Mouse (Mus musculus) myocyte (in vitro differentiated cells): ENCODE results near the gene Hsd17b11.

Source experiments
- CEBPB ChIP-seq: IDR thresholded peaks from 2 replicates; pipeline ENCODE4 v1.6.1; 2011; ENCODE audit warnings: mild to moderate bottlenecking, moderate library complexity; ENCODE audit not compliant: poor library complexity, insufficient read depth, severe bottlenecking
- E2F4 ChIP-seq: IDR thresholded peaks from one replicate; pipeline ENCODE4 v1.6.1; 2011; ENCODE audit warnings: mild to moderate bottlenecking, control low read depth, moderate library complexity; ENCODE audit not compliant: insufficient read depth
- MAX ChIP-seq: IDR thresholded peaks from one replicate; pipeline ENCODE4 v1.6.1; 2011; ENCODE audit warnings: low read depth, mild to moderate bottlenecking, control low read depth
- MYOD1 ChIP-seq, 3 experiments: IDR thresholded peaks; one replicate each; pipeline ENCODE4 v1.6.1; 2011; ENCODE audit warnings: control low read depth in 2 of 3, low read depth in 2 of 3, mild to moderate bottlenecking in 2 of 3, moderate library complexity in 1 of 3; ENCODE audit not compliant: insufficient read length in 2 of 3, control insufficient read depth in 1 of 3
- MYOG ChIP-seq, 3 experiments: IDR thresholded peaks; one replicate each; pipeline ENCODE4 v1.6.1; 2011; ENCODE audit warnings: control low read depth in 2 of 3, low read depth in 2 of 3, mild to moderate bottlenecking in 2 of 3; ENCODE audit not compliant: insufficient read length in 2 of 3, control insufficient read depth in 1 of 3, insufficient read depth in 1 of 3
- POLR2A ChIP-seq: IDR thresholded peaks from one replicate; pipeline ENCODE4 v1.6.1; 2011; ENCODE audit warnings: low read depth, mild to moderate bottlenecking, control low read depth, moderate library complexity; ENCODE audit not compliant: insufficient read length
- POLR2AphosphoS2 ChIP-seq: IDR thresholded peaks from one replicate; pipeline ENCODE4 v1.6.1; 2011; ENCODE audit warnings: low read depth, control low read depth; ENCODE audit not compliant: insufficient read length
- REST ChIP-seq: IDR thresholded peaks from one replicate; pipeline ENCODE4 v1.6.1; 2011; ENCODE audit warnings: mild to moderate bottlenecking, control low read depth, moderate library complexity; ENCODE audit not compliant: insufficient read depth, insufficient read length
- TCF12 ChIP-seq: IDR thresholded peaks from one replicate; pipeline ENCODE4 v1.6.1; 2011; ENCODE audit warnings: mild to moderate bottlenecking, control low read depth; ENCODE audit not compliant: poor library complexity, insufficient read depth, severe bottlenecking
- USF1 ChIP-seq: IDR thresholded peaks from one replicate; pipeline ENCODE4 v1.6.1; 2011; ENCODE audit warnings: low read depth, mild to moderate bottlenecking, control low read depth, moderate library complexity

- TF ChIP-seq POLR2A (no peak), MAX (no peak), MYOG (IDR thresholded peaks at IDR 0.05; ENCODE audit: control insufficient read depth in 1 of 3, insufficient read depth in 1 of 3, insufficient read length in 2 of 3, low read depth in 2 of 3) (no peak), USF1 (no peak), CEBPB (no peak), E2F4 (no peak), REST (no peak), MYOD1 (IDR thresholded peaks at IDR 0.05; ENCODE audit: control insufficient read depth in 1 of 3, insufficient read length in 2 of 3, low read depth in 2 of 3) (no peak), POLR2AphosphoS2 (no peak), TCF12 (no peak)
Observed at GRCm38 (mm10) chr5:104054938-104055337, 33.2 kb upstream of the Hsd17b11 start.
